Mouse (Mus musculus): ENCODE measurements at regions not wholly inside any gene's neighbourhood (a gene's known extent, or its start where the extent isn't known, plus 50 kb on each side); places are given as distances from the start of the nearest gene placed in this dataset.

GRCm38 (mm10) chr4:107746923-107747431 is 55.1 kb upstream of the Lrp8 start:
- no peaks in the 10 kb centered on the region for H3K36me3 ChIP-seq (ENCODE audit: control insufficient read depth, insufficient read depth)
- no peak overlapping the region for H3K4me3 ChIP-seq (ENCODE audit: low read depth, low read length)
- no peak overlapping the region for H3K9ac ChIP-seq (ENCODE audit: low read depth, low read length)
- H3K27me3 ChIP-seq (replicated peaks; ENCODE audit: control insufficient read depth, insufficient read depth, low read length) = no peaks in the 10 kb centered on the region
- 80% methylated on average over 5 of the region's 5 CpGs for WGBS
- TF ChIP-seq CTCF (IDR thresholded peaks at IDR 0.05; ENCODE audit: low read depth) = no peak
- ATAC-seq = no peak
- no peak overlapping the region for H3K27ac ChIP-seq (ENCODE audit: low read depth, low read length)
- no peaks in the 10 kb centered on the region for H3K4me1 ChIP-seq (replicated peaks; ENCODE audit: control insufficient read depth, insufficient read depth, low read length)
- no peaks in the 10 kb centered on the region for H3K9me3 ChIP-seq (ENCODE audit: control insufficient read depth)
- H3K4me2 ChIP-seq (replicated peaks; ENCODE audit: low read depth) = no peak overlapping the region

- no peak overlapping the region for H3K4me3 ChIP-seq (ENCODE audit: low read depth, low read length)
- no peak overlapping the region for H3K9ac ChIP-seq (ENCODE audit: low read depth, low read length)
- no peaks in the 10 kb centered on the region for H3K27me3 ChIP-seq (replicated peaks; ENCODE audit: control insufficient read depth, insufficient read depth, low read length)
- TF ChIP-seq CTCF (IDR thresholded peaks at IDR 0.05; ENCODE audit: low read depth) = no peak
- WGBS = 90% methylated on average over 9 of the region's 9 CpGs
- no peaks in the 10 kb centered on the region for H3K4me1 ChIP-seq (replicated peaks; ENCODE audit: control insufficient read depth, insufficient read depth, low read length)
- ATAC-seq = no peak
- H3K9me3 ChIP-seq (ENCODE audit: control insufficient read depth) = no peaks in the 10 kb centered on the region
- H3K36me3 ChIP-seq (ENCODE audit: control insufficient read depth, insufficient read depth) = no peaks in the 10 kb centered on the region
- no peak overlapping the region for H3K27ac ChIP-seq (ENCODE audit: low read depth, low read length)
- H3K4me2 ChIP-seq (replicated peaks; ENCODE audit: low read depth) = no peak overlapping the region
Observed at GRCm38 (mm10) chr4:107747454-107747853, 54.6 kb upstream of the Lrp8 start.

- no peaks in the 10 kb centered on the region for H3K9me3 ChIP-seq (ENCODE audit: control insufficient read depth)
- ATAC-seq = no peak
- no peak overlapping the region for H3K4me3 ChIP-seq (ENCODE audit: low read depth, low read length)
- 49% methylated on average over 13 of the region's 13 CpGs for WGBS
- no peaks in the 10 kb centered on the region for H3K4me1 ChIP-seq (replicated peaks; ENCODE audit: control insufficient read depth, insufficient read depth, low read length)
- H3K36me3 ChIP-seq (ENCODE audit: control insufficient read depth, insufficient read depth) = no peaks in the 10 kb centered on the region
- TF ChIP-seq CTCF (IDR thresholded peaks at IDR 0.05; ENCODE audit: low read depth) = no peak
- no peak overlapping the region for H3K9ac ChIP-seq (ENCODE audit: low read depth, low read length)
- no peaks in the 10 kb centered on the region for H3K27me3 ChIP-seq (replicated peaks; ENCODE audit: control insufficient read depth, insufficient read depth, low read length)
- no peak overlapping the region for H3K4me2 ChIP-seq (replicated peaks; ENCODE audit: low read depth)
- no peak overlapping the region for H3K27ac ChIP-seq (ENCODE audit: low read depth, low read length)
Observed at GRCm38 (mm10) chr4:107747907-107748628, 54.0 kb upstream of the Lrp8 start.

GRCm38 (mm10) chr4:107749045-107749444 is 53.0 kb upstream of the Lrp8 start:
- Histone ChIP-seq H3K27ac (ENCODE audit: low read depth, low read length) (no peak overlapping the region), H3K36me3 (ENCODE audit: control insufficient read depth, insufficient read depth) (no peaks in the 10 kb centered on the region), H3K9ac (ENCODE audit: low read depth, low read length) (no peak overlapping the region), H3K9me3 (ENCODE audit: control insufficient read depth) (no peaks in the 10 kb centered on the region), H3K4me2 (replicated peaks; ENCODE audit: low read depth) (no peak overlapping the region), H3K27me3 (replicated peaks; ENCODE audit: control insufficient read depth, insufficient read depth, low read length) (no peaks in the 10 kb centered on the region), H3K4me3 (ENCODE audit: low read depth, low read length) (no peak overlapping the region), H3K4me1 (replicated peaks; ENCODE audit: control insufficient read depth, insufficient read depth, low read length) (no peaks in the 10 kb centered on the region)
- WGBS = 84% methylated on average over 8 of the region's 8 CpGs
- no peak for TF ChIP-seq CTCF (IDR thresholded peaks at IDR 0.05; ENCODE audit: low read depth)
- no peak for ATAC-seq

GRCm38 (mm10) chr4:107750017-107750416 is 52.0 kb upstream of the Lrp8 start:
- no peak for ATAC-seq
- H3K27me3 ChIP-seq (replicated peaks; ENCODE audit: control insufficient read depth, insufficient read depth, low read length) = no peaks in the 10 kb centered on the region
- H3K4me2 ChIP-seq (replicated peaks; ENCODE audit: low read depth) = no peak overlapping the region
- H3K9me3 ChIP-seq (ENCODE audit: control insufficient read depth) = no peaks in the 10 kb centered on the region
- no peaks in the 10 kb centered on the region for H3K36me3 ChIP-seq (ENCODE audit: control insufficient read depth, insufficient read depth)
- no peak overlapping the region for H3K4me3 ChIP-seq (ENCODE audit: low read depth, low read length)
- H3K27ac ChIP-seq (ENCODE audit: low read depth, low read length) = no peak overlapping the region
- no peaks in the 10 kb centered on the region for H3K4me1 ChIP-seq (replicated peaks; ENCODE audit: control insufficient read depth, insufficient read depth, low read length)
- H3K9ac ChIP-seq (ENCODE audit: low read depth, low read length) = no peak overlapping the region
- TF ChIP-seq CTCF (IDR thresholded peaks at IDR 0.05; ENCODE audit: low read depth) = no peak
- 63% methylated on average over 9 of the region's 9 CpGs for WGBS
